Mouse (Mus musculus) left cerebral cortex, postnatal 36 days (tissue): Measurements from ENCODE around the gene Pla2g4f. TPM values are rescaled to one million over a fixed set of nuclear protein-coding genes. Genes with fewer than 3 reads are reported as not detected.
A peak's percentile ranks its signal among the peaks of the same experiment; 100 is the strongest.

Source experiments
- DNase-seq, 2 experiments: peaks; one replicate each; pipeline ENCODE4 v3.0.0; 2021 to 2022; ENCODE audit warnings: low spot score in 2 of 2, mixed read lengths in 1 of 2
- intact Hi-C: fragments of 180-260 bp; cut with DNase I; formaldehyde crosslinking; loops from one replicate; pipeline ENCODE4 v1.15.1; 2025
- total RNA-seq, 2 experiments: library from RNA; stranded (reverse); gene quantifications; 2 replicates each; pipeline ENCODE4 v1.2.3; 2021

Pla2g4f gene
- total RNA-seq, 2 experiments from 2014 or later = not detected

GRCm38 (mm10) chr2:120284094-120284493 lies 29.9 kb downstream of the Pla2g4f start:
- no peak for DNase-seq
- intact Hi-C loops = no loop called here

DNA sequence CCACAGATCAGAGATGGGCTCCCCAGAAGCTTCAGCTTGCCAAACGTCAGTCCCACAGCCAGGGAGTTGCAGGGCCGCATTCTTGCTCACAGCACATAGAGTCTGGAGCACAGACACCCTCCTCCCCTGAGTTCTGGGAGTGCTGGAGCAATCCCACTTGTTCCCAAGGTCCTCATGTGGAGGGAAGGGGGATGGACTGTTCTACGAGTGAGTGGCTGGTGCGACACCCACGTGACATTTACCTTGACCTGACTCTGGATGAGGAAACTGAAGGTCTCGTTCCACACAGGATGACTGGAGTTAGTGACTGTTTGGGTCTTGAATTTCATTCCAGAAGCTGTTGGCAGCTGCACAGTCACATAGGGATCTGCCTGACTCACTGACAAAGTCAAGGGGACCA lies 30.4 kb downstream of the Pla2g4f start:
- intact Hi-C loops = no loop called here
- no peak for DNase-seq

DNA sequence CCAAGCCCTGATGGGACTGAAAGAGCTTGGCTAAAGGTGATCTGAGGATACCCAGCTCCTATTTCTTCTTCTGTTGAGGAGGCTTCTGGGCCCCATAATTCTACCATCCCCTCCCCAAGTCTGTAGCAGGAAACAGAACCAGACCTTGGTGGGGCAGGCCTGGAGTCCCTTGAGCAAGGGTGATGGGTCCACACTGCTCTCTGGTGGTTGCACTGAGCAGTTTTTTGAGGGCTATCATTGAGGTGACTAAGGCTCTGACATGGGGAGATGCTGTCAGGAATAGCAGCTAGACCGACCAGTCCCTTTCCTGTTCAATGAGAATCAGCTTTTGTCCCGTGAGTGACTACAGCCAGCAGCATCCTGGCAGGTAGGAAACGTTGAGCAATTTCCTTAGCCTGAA lies 32.7 kb downstream of the Pla2g4f start:
- intact Hi-C loops = no loop called here

DNA sequence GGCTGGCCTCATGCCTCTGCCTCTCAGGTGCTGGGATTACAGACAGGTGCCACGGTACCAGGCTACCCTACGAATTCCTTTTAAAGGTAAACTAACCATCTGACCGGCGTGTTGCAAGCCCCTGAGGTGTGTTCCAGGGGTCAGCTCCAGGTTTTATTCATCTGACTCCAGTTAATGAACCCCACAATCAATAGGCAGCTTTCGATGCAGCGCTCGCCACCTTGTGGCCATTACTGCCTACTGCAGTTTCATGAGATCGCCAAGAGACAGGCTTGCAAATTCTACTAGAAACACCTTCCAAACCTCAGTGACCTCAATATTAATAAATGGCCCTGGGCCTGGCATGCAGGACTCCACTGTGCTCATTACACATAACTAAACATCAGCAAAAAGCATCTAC lies 34.0 kb downstream of the Pla2g4f start:
- DNase-seq = peak; percentile 35 to 47
- intact Hi-C loops = loop anchor here (5.0 kb wide), 2 partner anchors 108 to 198 kb away; no protein-coding TSS in a partner anchor

More for the DNA sequence above, 32.7 kb downstream of the Pla2g4f start:
- no peak for DNase-seq

DNA sequence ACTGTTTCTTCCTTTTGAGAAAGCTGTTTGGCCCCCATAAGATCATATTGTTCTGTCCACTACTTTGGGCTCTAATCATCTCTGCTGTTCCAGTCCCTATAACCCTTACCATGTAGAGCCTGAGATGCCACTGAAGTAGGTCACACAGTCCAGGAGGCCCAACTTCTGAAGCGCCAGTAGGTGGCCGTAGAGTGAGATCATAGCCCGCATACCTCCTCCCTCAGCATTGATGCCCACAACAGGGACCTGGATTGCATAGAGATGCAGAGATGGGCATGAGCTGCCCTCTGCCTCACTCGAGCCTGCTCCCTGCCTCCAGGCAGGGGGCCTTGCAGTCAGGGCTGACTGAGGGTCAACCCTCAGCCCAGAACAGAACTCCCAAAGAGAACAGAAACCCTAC lies 37.0 kb downstream of the Pla2g4f start:
- intact Hi-C loops = loop anchor here (5.0 kb wide), 2 partner anchors 105 to 195 kb away; no protein-coding TSS in a partner anchor
- DNase-seq = no peak

DNA sequence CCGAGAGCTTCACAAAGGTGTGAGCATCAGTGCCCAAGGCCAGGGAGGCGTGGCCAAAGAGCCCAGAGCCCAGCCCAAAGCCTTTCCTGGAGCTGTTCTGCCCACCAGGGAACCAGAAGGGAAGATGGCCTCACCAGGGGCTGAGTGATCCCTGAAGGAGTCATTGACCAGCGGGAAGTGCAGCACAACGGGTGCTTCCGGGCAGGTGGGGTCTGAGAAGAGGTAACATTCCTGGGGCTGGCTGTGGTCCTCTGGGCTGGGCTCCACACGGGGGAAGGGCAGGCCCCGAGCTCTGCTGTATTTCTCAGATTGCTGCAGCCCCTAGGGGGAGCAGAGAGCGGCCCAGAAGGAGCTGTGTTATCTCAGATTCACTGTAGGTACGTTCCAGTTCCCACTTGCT lies 45.3 kb downstream of the Pla2g4f start:
- intact Hi-C loops = no loop called here
- DNase-seq = no peak

DNA sequence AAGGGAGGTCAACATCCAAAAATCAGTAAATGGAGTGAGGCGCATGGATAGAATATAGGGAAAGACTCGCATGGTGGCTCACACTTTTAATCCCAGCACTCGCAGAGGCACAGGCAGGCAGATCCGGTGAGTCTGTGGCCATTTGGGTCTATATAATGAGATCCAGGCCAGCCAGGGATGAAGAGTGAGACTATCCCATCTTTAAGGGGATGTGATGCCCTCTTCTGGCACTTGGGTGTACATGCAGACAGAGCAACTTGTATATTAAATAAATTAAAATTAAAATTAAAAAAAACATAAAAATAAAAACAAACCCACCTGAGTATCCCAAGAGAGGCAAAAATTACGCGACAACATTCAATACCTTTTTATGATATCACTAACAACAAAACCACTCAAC lies 48.4 kb downstream of the Pla2g4f start:
- intact Hi-C loops = no loop called here
- no peak for DNase-seq

DNA sequence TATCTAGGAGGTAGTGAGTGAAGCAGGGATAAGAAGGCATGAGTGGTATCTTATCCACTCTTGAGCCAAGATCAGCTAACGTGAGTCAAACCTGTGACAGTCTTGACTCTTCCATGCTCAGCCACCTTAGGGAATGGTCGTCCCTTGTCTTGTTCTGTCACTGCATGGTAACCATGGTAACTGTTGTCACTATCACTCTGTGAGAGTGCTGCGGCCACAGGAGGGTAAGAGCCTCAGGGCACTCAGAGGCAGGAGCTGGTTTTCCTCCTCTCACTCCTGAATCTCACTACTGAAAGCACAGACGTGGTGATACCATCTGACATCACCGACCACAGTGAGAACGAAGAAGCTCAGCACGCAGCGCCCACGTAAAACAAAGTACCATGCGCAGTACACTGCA lies 49.1 kb downstream of the Pla2g4f start:
- no peak for DNase-seq
- intact Hi-C loops = no loop called here

GRCm38 (mm10) chr2:120262876-120263275 lies 51.1 kb downstream of the Pla2g4f start:
- intact Hi-C loops = no loop called here

GRCm38 (mm10) chr2:120261346-120261745 lies 52.6 kb downstream of the Pla2g4f start:
- DNase-seq = no peak
- intact Hi-C loops = no loop called here

More at GRCm38 (mm10) chr2:120262876-120263275, 51.1 kb downstream of the Pla2g4f start:
- DNase-seq = no peak

GRCm38 (mm10) chr2:120256259-120256658 lies 57.7 kb downstream of the Pla2g4f start:
- intact Hi-C loops = no loop called here
- no peak for DNase-seq

DNA sequence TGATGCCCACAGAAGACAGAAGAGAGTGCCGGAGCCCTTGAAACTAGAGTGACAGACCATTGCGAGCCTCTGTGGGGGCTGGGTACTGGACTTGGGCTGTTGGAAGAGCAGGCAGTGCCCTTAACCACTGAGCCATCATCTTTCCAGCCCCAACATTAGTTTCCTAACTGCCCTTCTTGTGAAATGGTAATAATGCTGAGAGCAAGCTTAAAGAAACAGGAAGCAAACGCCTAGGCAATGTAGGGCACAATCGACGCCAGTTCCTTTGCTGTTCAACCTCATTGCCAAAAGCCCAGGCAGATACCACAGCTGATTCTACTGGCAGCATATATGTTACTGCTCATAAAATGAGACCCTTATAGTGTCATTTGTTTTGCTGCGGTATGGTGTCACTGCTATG lies 61.3 kb downstream of the Pla2g4f start:
- DNase-seq = no peak
- intact Hi-C loops = no loop called here

Other genes starting within 250 kb of the Pla2g4f start
- gene Ehd4, start 159.6 kb downstream of the Pla2g4f start, total RNA-seq = 10 to 100 TPM; 11.3 to 12.9 TPM
- 10 to 100 TPM; 18.5 to 21.7 TPM for gene Pla2g4e, start 68.8 kb downstream of the Pla2g4f start, total RNA-seq
- gene Pla2g4d, start 25.0 kb downstream of the Pla2g4f start, total RNA-seq = under 1 TPM in 1 of 2 experiments, not detected in 1; 0.11 TPM
- gene Vps39, start 39.0 kb upstream of the Pla2g4f start, total RNA-seq = 10 to 100 TPM; 65.5 to 74.3 TPM
- 10 to 100 TPM; 14.2 to 15.0 TPM for gene Ganc, start 89.7 kb upstream of the Pla2g4f start, total RNA-seq
- gene Tmem87a, start 89.9 kb upstream of the Pla2g4f start, total RNA-seq = 10 to 100 TPM; 35.1 to 40.0 TPM
- 1 to 10 TPM; 4.0 to 4.4 TPM for gene Capn3, start 141.9 kb upstream of the Pla2g4f start, total RNA-seq
- 100 to 1,000 TPM; 154 to 162 TPM for gene Zfp106, start 249.7 kb upstream of the Pla2g4f start, total RNA-seq